Mouse (Mus musculus): ENCODE data around the gene Lrp8. TPM values are rescaled to one million over a fixed set of nuclear protein-coding genes. Genes with fewer than 3 reads are reported as not detected.

Lrp8 gene
- polyA plus RNA-seq, 1 experiment: 3.9 TPM

DNA sequence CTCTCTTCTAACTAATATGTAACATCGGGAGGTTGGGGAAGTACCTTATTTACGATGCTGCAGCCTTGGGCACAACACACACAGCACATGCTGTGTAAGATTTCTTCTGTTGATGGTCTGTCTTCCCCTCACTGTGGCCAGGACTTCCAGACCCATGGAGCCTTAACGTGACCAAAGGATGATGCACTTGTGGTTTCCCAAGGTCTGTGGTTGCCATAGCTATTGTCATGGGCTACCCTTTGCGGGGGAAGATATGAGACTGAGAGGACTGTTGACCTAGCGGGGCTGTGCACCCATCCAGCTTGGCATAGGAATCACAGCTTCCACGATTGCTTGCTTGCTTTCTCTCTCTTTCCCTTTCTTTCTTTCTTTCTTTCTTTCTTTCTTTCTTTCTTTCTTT, 1.3 kb upstream of the Lrp8 start:
- TF ChIP-seq CTCF (IDR thresholded peaks at IDR 0.05; ENCODE audit: extremely low read depth, insufficient read length, insufficient replicate concordance, low read depth, low read length) (no peak), POLR2A (IDR thresholded peaks at IDR 0.05; ENCODE audit: low read depth, low read length) (no peak)
- no peaks in the 10 kb centered on the region for H3K27me3 ChIP-seq (ENCODE audit: control insufficient read depth, insufficient read depth, low read length)
- WGBS: 80% methylated on average over 6 of the region's 6 CpGs
- H3K36me3 ChIP-seq (ENCODE audit: control insufficient read depth, insufficient read depth, low read length): no peaks in the 10 kb centered on the region
- H3K4me3 ChIP-seq (ENCODE audit: low read depth, low read length): no peak overlapping the region
- peaks cover 13% of the 10 kb centered on the region for H3K4me1 ChIP-seq (ENCODE audit: control insufficient read depth, insufficient read depth, insufficient read length, low read length)
- H3K27ac ChIP-seq (ENCODE audit: insufficient read depth, low read depth, low read length): no peak overlapping the region

DNA sequence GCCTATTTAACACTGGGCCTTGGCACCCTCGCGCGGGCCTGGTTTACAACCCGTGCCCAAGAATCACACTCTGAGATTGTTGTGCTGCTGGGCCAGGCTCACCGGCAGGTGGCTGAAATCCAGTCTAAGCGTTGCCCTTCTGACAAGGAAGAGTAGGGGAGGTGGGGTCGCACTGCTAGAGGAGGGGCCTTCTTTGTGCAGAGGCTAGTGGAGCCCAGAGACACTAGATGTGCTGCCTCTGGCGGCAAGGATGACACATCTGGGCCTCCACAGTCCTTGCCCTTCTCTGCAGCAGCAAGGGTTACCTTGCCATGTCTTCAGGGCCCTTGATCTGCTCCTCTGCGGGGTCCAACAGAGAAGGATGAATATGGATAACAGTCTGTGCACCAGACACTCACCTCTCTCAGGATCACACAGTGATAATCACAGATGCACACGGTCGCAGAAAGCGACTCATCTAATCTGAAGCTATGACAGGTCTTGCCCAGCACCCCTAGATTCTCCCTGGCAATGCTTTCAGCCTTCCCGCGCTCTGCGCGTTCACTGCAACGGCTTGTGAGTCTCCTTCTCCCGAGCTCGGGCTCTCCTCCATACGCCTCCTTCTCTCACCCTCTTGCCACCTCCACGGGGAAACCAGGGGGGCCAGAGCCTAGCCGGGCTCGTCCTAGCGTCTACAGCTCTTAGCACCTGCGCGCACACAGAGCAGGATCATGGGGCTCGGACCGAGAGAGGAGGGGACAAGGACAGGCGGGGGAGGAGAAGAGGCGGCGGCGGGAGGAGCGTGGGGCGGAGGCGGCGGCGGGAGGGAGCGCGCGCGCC, 486 bp upstream of the Lrp8 start:
- 4% methylated on average over 41 of the region's 41 CpGs for WGBS
- H3K4me1 ChIP-seq (ENCODE audit: control insufficient read depth, insufficient read depth, insufficient read length, low read length): peaks cover 13% of the 10 kb centered on the region
- no peaks in the 10 kb centered on the region for H3K36me3 ChIP-seq (ENCODE audit: control insufficient read depth, insufficient read depth, low read length)
- no peak overlapping the region for H3K27ac ChIP-seq (ENCODE audit: insufficient read depth, low read depth, low read length)
- H3K27me3 ChIP-seq (ENCODE audit: control insufficient read depth, insufficient read depth, low read length): no peaks in the 10 kb centered on the region
- TF ChIP-seq POLR2A (IDR thresholded peaks at IDR 0.05; ENCODE audit: low read depth, low read length) (no peak), CTCF (IDR thresholded peaks at IDR 0.05; ENCODE audit: extremely low read depth, insufficient read length, insufficient replicate concordance, low read depth, low read length) (no peak)
- peak overlapping the region; percentile 57 for H3K4me3 ChIP-seq (ENCODE audit: low read depth, low read length)

DNA sequence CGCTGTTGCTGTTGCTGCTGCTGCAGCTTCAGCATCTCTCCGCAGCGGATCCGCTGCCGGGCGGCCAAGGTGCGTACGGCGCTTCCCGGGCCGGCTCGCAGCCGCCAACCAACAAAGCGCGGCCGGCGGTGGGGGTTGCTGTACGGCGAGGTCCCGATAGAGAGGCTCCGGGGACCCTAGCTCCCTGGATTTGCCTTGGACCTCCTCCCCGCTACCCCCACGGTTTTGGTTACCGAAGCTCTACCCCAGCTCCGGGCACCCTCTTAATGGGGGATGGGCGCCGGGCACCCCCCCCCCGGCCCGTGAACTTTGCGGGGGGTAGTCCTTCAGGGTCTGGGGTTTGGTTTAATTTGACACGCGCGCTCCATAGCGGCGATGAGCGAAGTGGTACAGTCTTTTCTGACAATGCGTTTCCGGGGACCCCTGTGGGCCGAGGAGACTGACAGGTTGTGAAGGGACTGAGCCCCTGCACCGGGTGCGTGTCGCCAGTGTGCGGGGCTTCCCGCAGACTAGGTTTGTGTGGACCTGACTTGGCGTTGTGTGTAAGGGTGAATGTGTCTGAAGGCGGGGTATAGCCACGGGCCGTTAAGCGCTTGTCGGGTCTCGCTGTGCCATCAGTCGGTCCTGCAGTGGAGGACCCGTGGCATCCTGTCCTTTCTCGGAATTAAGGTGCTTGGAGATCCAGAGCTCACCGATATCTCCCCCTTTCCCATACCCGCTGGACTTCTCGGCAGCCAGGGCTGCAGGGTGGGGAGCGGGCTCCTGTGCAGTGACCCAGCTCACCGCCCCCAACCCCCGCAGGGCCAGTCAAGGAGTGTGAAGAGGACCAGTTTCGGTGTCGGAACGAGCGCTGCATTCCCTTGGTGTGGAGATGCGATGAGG, 630 bp downstream of the Lrp8 start:
- Histone ChIP-seq H3K27me3 (ENCODE audit: control insufficient read depth, insufficient read depth, low read length) (no peaks in the 10 kb centered on the region), H3K36me3 (ENCODE audit: control insufficient read depth, insufficient read depth, low read length) (no peaks in the 10 kb centered on the region), H3K4me1 (ENCODE audit: control insufficient read depth, insufficient read depth, insufficient read length, low read length) (peaks cover 13% of the 10 kb centered on the region), H3K4me3 (ENCODE audit: low read depth, low read length) (peak overlapping the region; percentile 57), H3K27ac (ENCODE audit: insufficient read depth, low read depth, low read length) (no peak overlapping the region)
- under 1% methylated on average over 65 of the region's 65 CpGs for WGBS
- TF ChIP-seq CTCF (IDR thresholded peaks at IDR 0.05; ENCODE audit: extremely low read depth, insufficient read length, insufficient replicate concordance, low read depth, low read length) (no peak), POLR2A (IDR thresholded peaks at IDR 0.05; ENCODE audit: low read depth, low read length) (no peak)

DNA sequence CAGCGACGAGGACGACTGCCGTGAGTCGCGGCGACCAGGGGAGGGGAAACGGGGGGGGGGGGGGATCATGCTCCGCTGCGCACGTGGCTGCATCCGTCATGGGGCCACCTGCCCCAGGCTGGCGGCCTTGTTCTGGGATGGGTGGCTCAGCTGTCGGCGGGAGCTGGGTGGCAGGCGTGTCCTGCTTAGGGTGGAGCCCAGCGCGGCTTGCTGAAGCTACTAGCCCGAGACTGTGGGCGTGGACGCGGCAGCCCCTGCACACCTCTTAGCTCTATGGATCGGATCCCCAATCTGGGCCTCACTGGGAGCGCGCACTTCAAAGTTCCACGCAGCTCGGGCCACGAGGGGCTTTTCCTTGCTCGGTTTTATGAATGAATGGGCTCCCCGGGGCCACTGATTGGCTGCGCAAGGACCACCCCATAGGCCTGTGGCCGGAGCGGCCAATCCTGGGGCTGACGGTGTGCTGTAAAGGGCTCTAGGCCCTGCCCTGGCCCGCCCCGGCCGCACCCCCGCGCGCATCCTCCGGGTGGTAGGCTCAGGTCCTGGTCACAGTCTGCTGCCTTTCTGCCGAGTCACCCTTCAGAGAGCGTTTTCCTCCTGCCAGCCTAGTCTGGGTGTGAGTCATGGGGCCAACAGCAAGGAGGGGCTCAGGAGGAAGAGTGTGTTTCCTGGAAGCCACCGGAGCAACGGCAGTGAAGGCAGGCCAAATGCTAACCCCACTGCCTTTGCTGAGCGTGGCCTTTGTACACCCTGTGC, 1.5 kb downstream of the Lrp8 start:
- under 1% methylated on average over 46 of the region's 46 CpGs for WGBS
- peaks cover 13% of the 10 kb centered on the region for H3K4me1 ChIP-seq (ENCODE audit: control insufficient read depth, insufficient read depth, insufficient read length, low read length)
- H3K36me3 ChIP-seq (ENCODE audit: control insufficient read depth, insufficient read depth, low read length): no peaks in the 10 kb centered on the region
- no peak for TF ChIP-seq POLR2A (IDR thresholded peaks at IDR 0.05; ENCODE audit: low read depth, low read length)
- TF ChIP-seq CTCF (IDR thresholded peaks at IDR 0.05; ENCODE audit: extremely low read depth, insufficient read length, insufficient replicate concordance, low read depth, low read length): no peak
- H3K27ac ChIP-seq (ENCODE audit: insufficient read depth, low read depth, low read length): peak overlapping the region; percentile 17
- H3K27me3 ChIP-seq (ENCODE audit: control insufficient read depth, insufficient read depth, low read length): no peaks in the 10 kb centered on the region
- H3K4me3 ChIP-seq (ENCODE audit: low read depth, low read length): peak overlapping the region; percentile 57

DNA sequence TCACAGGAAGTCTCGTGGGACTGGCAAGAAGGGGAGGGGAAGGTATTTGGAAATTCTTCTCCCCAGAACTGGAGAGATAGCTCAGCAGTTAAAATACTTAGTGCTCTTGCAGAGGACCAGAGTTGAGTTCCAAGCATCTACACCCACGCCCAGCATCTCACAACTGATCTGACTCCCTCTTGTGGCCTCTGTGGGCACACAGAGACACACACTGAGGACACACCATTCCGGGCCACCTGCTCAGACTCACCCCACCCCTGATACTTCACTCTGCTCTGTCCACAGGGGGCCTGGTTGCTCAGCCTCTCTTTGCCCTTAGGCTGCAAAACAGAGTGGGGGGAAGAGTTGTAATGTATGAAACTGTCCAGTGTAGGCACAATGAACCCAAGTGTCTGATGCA, 3.4 kb downstream of the Lrp8 start:
- 73% methylated on average over 3 of the region's 3 CpGs for WGBS
- no peak overlapping the region for H3K27ac ChIP-seq (ENCODE audit: insufficient read depth, low read depth, low read length)
- no peak overlapping the region for H3K4me3 ChIP-seq (ENCODE audit: low read depth, low read length)

DNA sequence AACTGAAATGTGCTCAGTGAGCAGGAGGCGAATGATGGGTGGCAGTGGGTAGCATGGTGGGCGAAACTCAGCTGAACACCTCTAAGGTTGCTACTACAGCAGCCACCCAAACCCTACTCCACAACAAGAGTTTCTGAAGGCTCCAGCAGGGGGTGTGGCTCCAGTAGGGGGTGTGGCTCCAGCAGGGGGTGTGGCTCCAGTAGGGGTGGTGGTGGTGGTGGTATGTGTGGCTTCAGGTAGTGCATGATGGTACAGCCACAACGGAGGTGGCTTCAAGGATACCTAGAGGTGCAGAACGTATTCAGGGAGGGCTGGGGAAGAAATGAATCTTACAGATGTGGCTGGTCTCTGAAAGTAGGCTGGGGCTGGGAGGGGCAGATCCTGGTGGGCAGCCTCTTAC, 5.7 kb downstream of the Lrp8 start:
- Histone ChIP-seq H3K4me1 (ENCODE audit: control insufficient read depth, insufficient read depth, insufficient read length, low read length) (peaks cover 10% of the 10 kb centered on the region), H3K27ac (ENCODE audit: insufficient read depth, low read depth, low read length) (no peak overlapping the region), H3K36me3 (ENCODE audit: control insufficient read depth, insufficient read depth, low read length) (no peaks in the 10 kb centered on the region), H3K27me3 (ENCODE audit: control insufficient read depth, insufficient read depth, low read length) (no peaks in the 10 kb centered on the region), H3K4me3 (ENCODE audit: low read depth, low read length) (no peak overlapping the region)
- TF ChIP-seq CTCF (IDR thresholded peaks at IDR 0.05; ENCODE audit: extremely low read depth, insufficient read length, insufficient replicate concordance, low read depth, low read length): no peak
- no peak for TF ChIP-seq POLR2A (IDR thresholded peaks at IDR 0.05; ENCODE audit: low read depth, low read length)
- 72% methylated on average over 4 of the region's 4 CpGs for WGBS

More for the DNA sequence above, 3.4 kb downstream of the Lrp8 start:
- H3K36me3 ChIP-seq (ENCODE audit: control insufficient read depth, insufficient read depth, low read length): no peaks in the 10 kb centered on the region
- no peaks in the 10 kb centered on the region for H3K27me3 ChIP-seq (ENCODE audit: control insufficient read depth, insufficient read depth, low read length)
- H3K4me1 ChIP-seq (ENCODE audit: control insufficient read depth, insufficient read depth, insufficient read length, low read length): peaks cover 13% of the 10 kb centered on the region
- TF ChIP-seq POLR2A (IDR thresholded peaks at IDR 0.05; ENCODE audit: low read depth, low read length) (no peak), CTCF (IDR thresholded peaks at IDR 0.05; ENCODE audit: extremely low read depth, insufficient read length, insufficient replicate concordance, low read depth, low read length) (peak; percentile 18; the same call in 1 of the 2 replicates)
